Mouse (Mus musculus): Measurements from ENCODE around the gene Krt26. TPM values are rescaled to one million over a fixed set of nuclear protein-coding genes. Genes with fewer than 3 reads are reported as not detected.

Krt26 gene
- polyA plus RNA-seq, 1 experiment from 2014 or later: not detected

- H3K4me2 ChIP-seq (ENCODE audit: low read length): no peak overlapping the region
- WGBS: 47% methylated on average over 10 of the region's 10 CpGs
- H3K27ac ChIP-seq: no peak overlapping the region
- no peaks in the 10 kb centered on the region for H3K27me3 ChIP-seq (ENCODE audit: insufficient read depth, low read length)
- H3K4me1 ChIP-seq (replicated peaks; ENCODE audit: insufficient read depth, low read length): no peaks in the 10 kb centered on the region
- no peak overlapping the region for H3K9ac ChIP-seq (ENCODE audit: low read depth, low read length)
- ATAC-seq (replicated peaks; ENCODE audit: low FRiP score, low read depth) (no peak), DNase-seq (ENCODE audit: low spot score) (peak; percentile 11)
- TF ChIP-seq CTCF (IDR thresholded peaks at IDR 0.05; ENCODE audit: low read depth): peak; percentile 20; the same call in 1 of the 2 replicates
- no peak overlapping the region for H3K4me3 ChIP-seq (replicated peaks; ENCODE audit: low read depth, low read length)
- no peaks in the 10 kb centered on the region for H3K9me3 ChIP-seq (replicated peaks; ENCODE audit: low read length)
- no peaks in the 10 kb centered on the region for H3K36me3 ChIP-seq (ENCODE audit: insufficient read depth, low read length)
These were observed 29.0 kb upstream of the Krt26 start for GRCm38 (mm10) chr11:99366791-99367190.

DNA sequence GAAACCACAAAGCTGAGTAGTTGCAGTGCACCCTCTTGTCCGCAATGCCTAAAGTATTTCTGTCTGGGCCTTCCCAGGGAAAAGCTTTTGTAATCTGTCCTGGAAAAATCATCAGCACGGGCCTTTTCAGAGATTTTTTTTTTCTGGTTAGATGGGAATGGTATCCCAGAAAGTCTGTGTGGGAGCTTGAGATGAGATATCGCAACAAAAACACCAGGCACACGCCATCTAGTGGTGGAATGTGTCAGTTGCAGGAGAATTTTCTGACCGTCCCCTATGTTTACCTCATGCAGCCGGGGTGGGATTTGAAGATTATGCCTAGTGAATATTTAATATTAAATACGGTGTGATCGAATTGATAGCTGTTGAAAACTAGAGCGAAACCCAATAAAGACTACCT lies 26.6 kb upstream of the Krt26 start:
- no peak overlapping the region for H3K4me3 ChIP-seq (replicated peaks; ENCODE audit: low read depth, low read length)
- H3K4me2 ChIP-seq (ENCODE audit: low read length): no peak overlapping the region
- DNase-seq (ENCODE audit: low spot score) (peak; percentile 73), ATAC-seq (replicated peaks; ENCODE audit: low FRiP score, low read depth) (no peak)
- no peak overlapping the region for H3K9ac ChIP-seq (ENCODE audit: low read depth, low read length)
- H3K9me3 ChIP-seq (replicated peaks; ENCODE audit: low read length): no peaks in the 10 kb centered on the region
- no peaks in the 10 kb centered on the region for H3K4me1 ChIP-seq (replicated peaks; ENCODE audit: insufficient read depth, low read length)
- 26% methylated on average over 9 of the region's 9 CpGs for WGBS
- H3K27me3 ChIP-seq (ENCODE audit: insufficient read depth, low read length): no peaks in the 10 kb centered on the region
- TF ChIP-seq CTCF (IDR thresholded peaks at IDR 0.05; ENCODE audit: low read depth): peak; percentile 73
- H3K27ac ChIP-seq: no peak overlapping the region
- no peaks in the 10 kb centered on the region for H3K36me3 ChIP-seq (ENCODE audit: insufficient read depth, low read length)

DNA sequence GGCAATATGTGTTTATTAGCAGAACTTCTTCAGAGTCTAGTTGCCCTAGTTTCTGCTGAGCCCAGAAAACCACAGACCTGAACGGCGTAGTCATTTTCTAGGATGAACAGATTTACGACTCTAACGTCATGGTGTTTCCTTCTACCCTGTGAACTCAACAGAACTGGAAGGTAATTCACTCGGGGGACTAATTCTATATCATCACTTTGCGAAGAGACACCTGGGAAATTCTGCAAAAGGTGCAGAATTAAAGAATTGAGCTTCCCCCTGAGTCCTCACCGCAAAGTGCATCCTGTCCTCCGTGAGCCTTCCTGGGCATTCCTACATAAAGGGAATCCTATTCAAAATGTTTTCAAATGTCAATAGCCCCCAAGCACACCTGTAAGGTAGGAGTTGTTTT lies 23.7 kb upstream of the Krt26 start:
- ATAC-seq (replicated peaks; ENCODE audit: low FRiP score, low read depth): no peak
- no peak for TF ChIP-seq CTCF (IDR thresholded peaks at IDR 0.05; ENCODE audit: low read depth)
- Histone ChIP-seq H3K9me3 (replicated peaks; ENCODE audit: low read length) (no peaks in the 10 kb centered on the region), H3K4me1 (replicated peaks; ENCODE audit: insufficient read depth, low read length) (no peaks in the 10 kb centered on the region), H3K4me2 (ENCODE audit: low read length) (no peak overlapping the region), H3K36me3 (ENCODE audit: insufficient read depth, low read length) (no peaks in the 10 kb centered on the region), H3K27ac (no peak overlapping the region), H3K27me3 (ENCODE audit: insufficient read depth, low read length) (no peaks in the 10 kb centered on the region), H3K4me3 (replicated peaks; ENCODE audit: low read depth, low read length) (no peak overlapping the region), H3K9ac (ENCODE audit: low read depth, low read length) (no peak overlapping the region)
- WGBS: 69% methylated on average over 8 of the region's 8 CpGs
- DNase-seq (ENCODE audit: low spot score): no peak

DNA sequence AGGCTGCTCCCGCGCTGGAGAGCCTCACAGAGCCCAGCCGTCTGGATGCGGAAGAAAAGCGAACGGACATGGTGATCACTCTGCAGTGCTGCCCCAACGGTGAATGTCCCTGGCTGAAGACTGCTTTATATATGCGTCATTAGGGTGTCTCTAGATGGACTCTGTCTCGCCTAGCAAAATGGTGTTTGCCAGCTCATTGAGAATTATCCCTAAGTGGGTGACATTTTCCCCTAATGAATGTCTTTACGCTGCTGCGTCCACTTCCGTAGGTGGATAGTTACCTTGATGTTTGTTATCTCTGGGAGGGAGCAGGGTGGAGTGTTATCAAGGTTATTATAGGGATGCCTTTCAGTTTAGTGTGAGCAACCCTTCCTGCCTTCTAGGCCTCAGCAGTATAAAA lies 13.2 kb upstream of the Krt26 start, which contains the start of gene Krt27:
Gene Krt27 (minus strand): TSS at position 101 of the 400 bp plus-strand sequence.
- Histone ChIP-seq H3K9ac (ENCODE audit: low read depth, low read length) (no peak within 1 kb of the TSS), H3K27me3 (ENCODE audit: insufficient read depth, low read length) (no peaks in the 10 kb centered on the region), H3K4me1 (replicated peaks; ENCODE audit: insufficient read depth, low read length) (no peaks in the 10 kb centered on the region), H3K36me3 (ENCODE audit: insufficient read depth, low read length) (no peaks in the 10 kb centered on the region), H3K4me2 (ENCODE audit: low read length) (no peak within 1 kb of the TSS), H3K4me3 (replicated peaks; ENCODE audit: low read depth, low read length) (no peak within 1 kb of the TSS), H3K27ac (no peak within 1 kb of the TSS), H3K9me3 (replicated peaks; ENCODE audit: low read length) (no peaks in the 10 kb centered on the region)
- no peak for TF ChIP-seq CTCF (IDR thresholded peaks at IDR 0.05; ENCODE audit: low read depth)
- no peak for ATAC-seq (replicated peaks; ENCODE audit: low FRiP score, low read depth)
- no peak for DNase-seq (ENCODE audit: low spot score)
- WGBS: 73% methylated on average over 12 of the region's 12 CpGs

- H3K9me3 ChIP-seq (replicated peaks; ENCODE audit: low read length): no peaks in the 10 kb centered on the region
- H3K36me3 ChIP-seq (ENCODE audit: insufficient read depth, low read length): no peaks in the 10 kb centered on the region
- H3K27ac ChIP-seq: no peak overlapping the region
- no peak overlapping the region for H3K9ac ChIP-seq (ENCODE audit: low read depth, low read length)
- no peak overlapping the region for H3K4me2 ChIP-seq (ENCODE audit: low read length)
- no peaks in the 10 kb centered on the region for H3K4me1 ChIP-seq (replicated peaks; ENCODE audit: insufficient read depth, low read length)
- ATAC-seq (replicated peaks; ENCODE audit: low FRiP score, low read depth) (no peak), DNase-seq (ENCODE audit: low spot score) (no peak)
- no peak for TF ChIP-seq CTCF (IDR thresholded peaks at IDR 0.05; ENCODE audit: low read depth)
- 70% methylated on average over 11 of the region's 11 CpGs for WGBS
- H3K27me3 ChIP-seq (ENCODE audit: insufficient read depth, low read length): no peaks in the 10 kb centered on the region
- no peak overlapping the region for H3K4me3 ChIP-seq (replicated peaks; ENCODE audit: low read depth, low read length)
These were observed 1.6 kb upstream of the Krt26 start for GRCm38 (mm10) chr11:99339299-99339847.

- Histone ChIP-seq H3K9me3 (replicated peaks; ENCODE audit: low read length) (no peaks in the 10 kb centered on the region), H3K27ac (no peak overlapping the region), H3K36me3 (ENCODE audit: insufficient read depth, low read length) (no peaks in the 10 kb centered on the region), H3K4me3 (replicated peaks; ENCODE audit: low read depth, low read length) (no peak overlapping the region), H3K27me3 (ENCODE audit: insufficient read depth, low read length) (no peaks in the 10 kb centered on the region), H3K9ac (ENCODE audit: low read depth, low read length) (no peak overlapping the region), H3K4me1 (replicated peaks; ENCODE audit: insufficient read depth, low read length) (no peaks in the 10 kb centered on the region), H3K4me2 (ENCODE audit: low read length) (no peak overlapping the region)
- ATAC-seq (replicated peaks; ENCODE audit: low FRiP score, low read depth) (no peak), DNase-seq (ENCODE audit: low spot score) (peak; percentile 37)
- TF ChIP-seq CTCF (IDR thresholded peaks at IDR 0.05; ENCODE audit: low read depth): no peak
- 36% methylated on average over 13 of the region's 13 CpGs for WGBS
These were observed 4.3 kb downstream of the Krt26 start for GRCm38 (mm10) chr11:99333426-99333825.

- Histone ChIP-seq H3K9ac (ENCODE audit: low read depth, low read length) (no peak overlapping the region), H3K4me2 (ENCODE audit: low read length) (no peak overlapping the region), H3K27ac (no peak overlapping the region), H3K4me3 (replicated peaks; ENCODE audit: low read depth, low read length) (no peak overlapping the region), H3K9me3 (replicated peaks; ENCODE audit: low read length) (no peaks in the 10 kb centered on the region), H3K36me3 (ENCODE audit: insufficient read depth, low read length) (no peaks in the 10 kb centered on the region), H3K27me3 (ENCODE audit: insufficient read depth, low read length) (no peaks in the 10 kb centered on the region), H3K4me1 (replicated peaks; ENCODE audit: insufficient read depth, low read length) (no peaks in the 10 kb centered on the region)
- TF ChIP-seq CTCF (IDR thresholded peaks at IDR 0.05; ENCODE audit: low read depth): no peak
- no peak for DNase-seq (ENCODE audit: low spot score)
- 70% methylated on average over 2 of the region's 2 CpGs for WGBS
- no peak for ATAC-seq (replicated peaks; ENCODE audit: low FRiP score, low read depth)
These were observed 8.1 kb downstream of the Krt26 start for GRCm38 (mm10) chr11:99329655-99330054.

Measured in kidney, postnatal 0 days (tissue).